Mouse (Mus musculus) kidney, embryonic 14.5 days (tissue): ENCODE results near the gene Golga7b. TPM values are rescaled to one million over a fixed set of nuclear protein-coding genes. Genes with fewer than 3 reads are reported as not detected.

Experiments
- ATAC-seq: fragments of 200-750 bp; cut with Nextera tagmentation; 2 replicates; pipeline ENCODE4 v1.8.0; 2017; ENCODE audit warnings: moderate number of reproducible peaks, mild to moderate bottlenecking, moderate TSS enrichment, moderate library complexity; ENCODE audit not compliant: low FRiP score, low TSS enrichment
- H3K27ac ChIP-seq: fragments of 300-500 bp; sonication (generic); 2 replicates; pipeline ENCODE4 v1.5.1; 2014; ENCODE audit warnings: low read depth, mild to moderate bottlenecking, low read length, moderate library complexity, mixed read lengths
- H3K27me3 ChIP-seq: fragments of 300-500 bp; sonication (generic); 2 replicates; pipeline ENCODE4 v1.6.1; 2014; ENCODE audit warnings: mild to moderate bottlenecking, low read length; ENCODE audit not compliant: control insufficient read depth, insufficient read depth
- H3K36me3 ChIP-seq: fragments of 300-500 bp; sonication (generic); 2 replicates; pipeline ENCODE4 v1.6.1; 2014; ENCODE audit warnings: low read length, mixed read lengths; ENCODE audit not compliant: control insufficient read depth, insufficient read depth
- H3K4me1 ChIP-seq: fragments of 300-500 bp; sonication (generic); 2 replicates; pipeline ENCODE4 v1.6.1; 2014; ENCODE audit warnings: low read length, mixed read lengths; ENCODE audit not compliant: control insufficient read depth, insufficient read depth
- H3K4me2 ChIP-seq: fragments of 300-500 bp; sonication (generic); replicated peaks from 2 replicates; pipeline ENCODE4 v1.6.1; 2014; ENCODE audit warnings: low read depth, mild to moderate bottlenecking, low read length
- H3K4me3 ChIP-seq: fragments of 300-500 bp; sonication (generic); 2 replicates; pipeline ENCODE4 v1.5.1; 2014; ENCODE audit warnings: mild to moderate bottlenecking, low read length
- H3K9ac ChIP-seq: fragments of 300-500 bp; sonication (generic); 2 replicates; pipeline ENCODE4 v1.6.1; 2014; ENCODE audit warnings: low read depth, mild to moderate bottlenecking, low read length, moderate library complexity
- H3K9me3 ChIP-seq: fragments of 300-500 bp; sonication (generic); 2 replicates; pipeline ENCODE4 v1.6.1; 2016; ENCODE audit warnings: low read length; ENCODE audit not compliant: control insufficient read depth
- WGBS: fragments of 180-500 bp; shearing (Covaris S2); extraction: QIAGEN DNeasy Blood & Tissue Kit; methylation state at CpG from one replicate; pipeline ENCODE4 v1.1.7; 2014; 5-methylcytosine and 5-hydroxymethylcytosine counted together
- microRNA-seq: library from miRNA; unstranded; fragments of <30 nt; microRNA quantifications from one replicate; pipeline ENCODE4, GENCODE M21; 2016
- polyA plus RNA-seq: library from polyadenylated mRNA; unstranded; fragments of >200 nt; fragmentation: Nextera tagmentation; extraction: Ambion mirVana; gene quantifications from 2 replicates; pipeline ENCODE4 v1.2.1, GENCODE M21; 2014

Gene Golga7b
- polyA plus RNA-seq, 1 experiment from 2014 or later, result not detected

GRCm38 (mm10) chr19:42316998-42317397, 69.6 kb downstream of the Golga7b start:
- whole genome bisulfite sequencing, result 76% methylated on average over 8 of the region's 8 CpGs
- H3K4me3 ChIP-seq, result no peak overlapping the region
- no peak for ATAC-seq

GRCm38 (mm10) chr19:42317648-42318425, 70.5 kb downstream of the Golga7b start:
- no peak overlapping the region for H3K27ac ChIP-seq
- H3K4me1 ChIP-seq, result peaks cover 3% of the 10 kb centered on the region; the same call in 1 of the 2 replicates
- ATAC-seq, result no peak
- no peak overlapping the region for H3K9ac ChIP-seq
- no peaks in the 10 kb centered on the region for H3K27me3 ChIP-seq
- H3K9me3 ChIP-seq, result no peaks in the 10 kb centered on the region
- no peak overlapping the region for H3K4me3 ChIP-seq
- no peak overlapping the region for H3K4me2 ChIP-seq
- 71% methylated on average over 18 of the region's 18 CpGs for WGBS
- no peaks in the 10 kb centered on the region for H3K36me3 ChIP-seq

More at GRCm38 (mm10) chr19:42316998-42317397, 69.6 kb downstream of the Golga7b start:
- Histone ChIP-seq H3K9ac (no peak overlapping the region), H3K9me3 (no peaks in the 10 kb centered on the region), H3K4me1 (peaks cover 3% of the 10 kb centered on the region; the same call in 1 of the 2 replicates), H3K4me2 (no peak overlapping the region), H3K27me3 (no peaks in the 10 kb centered on the region), H3K36me3 (no peaks in the 10 kb centered on the region), H3K27ac (no peak overlapping the region)

Small RNA genes lying within 50 kb of the gene (microRNA-seq; reads per million reads assigned to microRNA genes)
- not detected for gene Gm26339
- gene Mir3085, result 1.1 reads per million

Other genes starting within 250 kb of the Golga7b start
- not detected in 2 replicates for gene Ankrd2, start 211.6 kb upstream of the Golga7b start, polyA plus RNA-seq
- 7.2 and 9.8 TPM in 2 replicates for gene Hoga1, start 202.0 kb upstream of the Golga7b start, polyA plus RNA-seq
- 0.33 and 0.61 TPM in 2 replicates for gene 4933411K16Rik, start 195.3 kb upstream of the Golga7b start, polyA plus RNA-seq
- 27.8 and 33.6 TPM in 2 replicates for gene Morn4, start 161.2 kb upstream of the Golga7b start, polyA plus RNA-seq
- 26.0 and 37.8 TPM in 2 replicates for gene Pi4k2a, start 157.1 kb upstream of the Golga7b start, polyA plus RNA-seq
- gene Avpi1, start 118.5 kb upstream of the Golga7b start, polyA plus RNA-seq, result 21.2 and 22.9 TPM in 2 replicates
- gene Marveld1, start 100.2 kb upstream of the Golga7b start, polyA plus RNA-seq, result 9.6 and 14.2 TPM in 2 replicates
- 12.7 and 17.8 TPM in 2 replicates for gene Zfyve27, start 83.6 kb upstream of the Golga7b start, polyA plus RNA-seq
- 0.53 and 0.91 TPM in 2 replicates for gene Sfrp5, start 45.3 kb upstream of the Golga7b start, polyA plus RNA-seq
- gene Crtac1, start 184.2 kb downstream of the Golga7b start, polyA plus RNA-seq, result 5.7 and 6.3 TPM in 2 replicates